Mouse (Mus musculus): Measurements from ENCODE around the gene St3gal6. TPM values are rescaled to one million over a fixed set of nuclear protein-coding genes. Genes with fewer than 3 reads are reported as not detected.

St3gal6 gene
- 10 to 100 TPM; 20.5 to 20.6 TPM for total RNA-seq (2021)

GRCm38 (mm10) chr16:58523972-58524850 is at the start of gene St3gal6:
Gene St3gal6 (minus strand): TSS chr16:58524243.
- intact Hi-C loops (cut with DNase I) = loop anchor here (5.0 kb wide), 2 partner anchors 98 to 148 kb away; partner anchors contain the start of gene Cpox

GRCm38 (mm10) chr16:58570694-58571264 is 46.7 kb upstream of the St3gal6 start:
- DNase-seq (ENCODE audit: low spot score in 2 of 2) = no peak
- intact Hi-C loops (cut with DNase I) = no loop called here

More at GRCm38 (mm10) chr16:58523972-58524850, at the start of gene St3gal6:
- DNase-seq (ENCODE audit: low spot score in 2 of 2) = no peak

GRCm38 (mm10) chr16:58561196-58561595 is 37.2 kb upstream of the St3gal6 start:
- intact Hi-C loops (cut with DNase I) = no loop called here
- DNase-seq (ENCODE audit: low spot score in 2 of 2) = no peak

GRCm38 (mm10) chr16:58556067-58556830 is 32.2 kb upstream of the St3gal6 start:
- no peak for DNase-seq (ENCODE audit: low spot score in 2 of 2)
- intact Hi-C loops (cut with DNase I) = no loop called here

GRCm38 (mm10) chr16:58554673-58555072 is 30.6 kb upstream of the St3gal6 start:
- no peak for DNase-seq (ENCODE audit: low spot score in 2 of 2)
- intact Hi-C loops (cut with DNase I) = no loop called here

- DNase-seq (ENCODE audit: low spot score in 2 of 2) = no peak
- intact Hi-C loops (cut with DNase I) = no loop called here
Measured at GRCm38 (mm10) chr16:58548042-58548441, 24.0 kb upstream of the St3gal6 start.

- intact Hi-C loops (cut with DNase I) = no loop called here
- DNase-seq (ENCODE audit: low spot score in 2 of 2) = no peak
Measured at GRCm38 (mm10) chr16:58546128-58546527, 22.1 kb upstream of the St3gal6 start.

GRCm38 (mm10) chr16:58539490-58539889 is 15.4 kb upstream of the St3gal6 start:
- DNase-seq (ENCODE audit: low spot score in 2 of 2) = no peak
- intact Hi-C loops (cut with DNase I) = no loop called here

- intact Hi-C loops (cut with DNase I) = no loop called here
Measured at GRCm38 (mm10) chr16:58539011-58539410, 15.0 kb upstream of the St3gal6 start.

GRCm38 (mm10) chr16:58536076-58536475 is 12.0 kb upstream of the St3gal6 start:
- intact Hi-C loops (cut with DNase I) = no loop called here

More at GRCm38 (mm10) chr16:58539011-58539410, 15.0 kb upstream of the St3gal6 start:
- DNase-seq (ENCODE audit: low spot score in 2 of 2) = no peak

GRCm38 (mm10) chr16:58535236-58535635 is 11.2 kb upstream of the St3gal6 start:
- DNase-seq (ENCODE audit: low spot score in 2 of 2) = no peak
- intact Hi-C loops (cut with DNase I) = no loop called here

More at GRCm38 (mm10) chr16:58536076-58536475, 12.0 kb upstream of the St3gal6 start:
- no peak for DNase-seq (ENCODE audit: low spot score in 2 of 2)

- DNase-seq (ENCODE audit: low spot score in 2 of 2) = no peak
- intact Hi-C loops (cut with DNase I) = no loop called here
Measured at GRCm38 (mm10) chr16:58534245-58535142, 10.5 kb upstream of the St3gal6 start.

- DNase-seq (ENCODE audit: low spot score in 2 of 2) = no peak
- intact Hi-C loops (cut with DNase I) = no loop called here
Measured at GRCm38 (mm10) chr16:58533742-58534141, 9.7 kb upstream of the St3gal6 start.

GRCm38 (mm10) chr16:58533254-58533653 is 9.2 kb upstream of the St3gal6 start:
- intact Hi-C loops (cut with DNase I) = no loop called here
- DNase-seq (ENCODE audit: low spot score in 2 of 2) = no peak

- intact Hi-C loops (cut with DNase I) = no loop called here
- DNase-seq (ENCODE audit: low spot score in 2 of 2) = no peak
Measured at GRCm38 (mm10) chr16:58532511-58532910, 8.5 kb upstream of the St3gal6 start.

GRCm38 (mm10) chr16:58527817-58528216 is 3.8 kb upstream of the St3gal6 start:
- DNase-seq (ENCODE audit: low spot score in 2 of 2) = no peak
- intact Hi-C loops (cut with DNase I) = no loop called here

- DNase-seq (ENCODE audit: low spot score in 2 of 2) = no peak
- intact Hi-C loops (cut with DNase I) = no loop called here
Measured at GRCm38 (mm10) chr16:58526729-58527128, 2.7 kb upstream of the St3gal6 start.

- intact Hi-C loops (cut with DNase I) = no loop called here
- DNase-seq (ENCODE audit: low spot score in 2 of 2) = no peak
Measured at GRCm38 (mm10) chr16:58525832-58526231, 1.8 kb upstream of the St3gal6 start.

Measured in left cerebral cortex, postnatal 25 days (tissue).